Mouse (Mus musculus) megakaryocyte-erythroid progenitor cell, adult 5-6 weeks (primary cell): ENCODE results near the gene Akap8. TPM values are rescaled to one million over a fixed set of nuclear protein-coding genes. Genes with fewer than 3 reads are reported as not detected.

Experiments used
- ATAC-seq: replicated peaks from 2 replicates; pipeline ENCODE4 v1.8.0; 2016; ENCODE audit warnings: mild to moderate bottlenecking, inconsistent platforms; ENCODE audit not compliant: severe bottlenecking, poor library complexity, low FRiP score, low TSS enrichment
- total RNA-seq, 2 experiments: library from RNA; stranded (forward) in 1 of 2; stranded (reverse) in 1 of 2; fragments of 200-1000, 215-1000 nt in 1 of 2; fragments of >200 nt in 1 of 2; fragmentation: Nextera tagmentation in 1 of 2; gene quantifications; 2 replicates each; pipeline ENCODE4 v1.2.3; 2014 to 2017

The Akap8 gene
- total RNA-seq (2014; fragmentation: Nextera tagmentation) (124 and 135 TPM in 2 replicates), total RNA-seq (2017) (208 and 214 TPM in 2 replicates)

DNA sequence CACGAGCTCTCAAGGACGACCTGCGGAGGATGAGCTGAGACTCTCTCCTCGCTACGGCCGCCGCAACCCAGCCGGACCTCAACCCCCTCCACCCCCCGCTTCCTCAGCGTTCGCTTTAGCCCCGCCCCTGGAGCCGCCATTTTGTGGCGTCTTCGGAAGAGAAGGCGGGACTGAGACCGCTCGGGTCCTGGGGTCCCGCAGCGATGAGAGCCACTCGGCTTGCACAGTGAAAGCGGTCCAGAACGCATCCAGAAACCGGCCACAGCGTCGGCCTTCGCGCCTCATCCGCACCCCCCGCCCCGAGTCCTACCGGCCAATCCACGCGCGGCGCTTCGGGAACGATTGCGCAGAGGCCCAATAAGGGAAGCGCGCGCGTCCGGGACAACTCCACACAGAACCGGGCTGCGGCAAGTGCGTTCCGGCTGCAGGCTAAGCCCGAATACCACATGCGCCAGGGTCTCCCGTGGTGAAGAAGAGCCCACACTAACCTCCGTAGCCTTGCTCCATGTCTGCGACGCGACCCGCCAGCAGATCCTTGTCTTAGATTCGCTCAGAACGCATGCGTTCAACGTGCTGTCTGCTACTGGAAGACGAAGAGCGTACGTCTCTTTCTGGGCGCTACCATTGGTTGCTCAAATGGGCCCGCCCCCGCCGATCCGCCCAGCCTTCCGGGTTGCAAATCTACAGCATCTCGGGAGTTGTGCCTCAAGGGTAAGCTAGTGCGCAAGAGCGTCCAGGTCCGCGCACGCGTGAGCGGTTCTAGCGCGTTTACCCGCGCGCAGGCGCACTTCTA, at the start of gene Akap8:
Gene Akap8 (minus strand): TSS at position 642 of the 793 bp plus-strand sequence.
- peak; percentile 92 for ATAC-seq

DNA sequence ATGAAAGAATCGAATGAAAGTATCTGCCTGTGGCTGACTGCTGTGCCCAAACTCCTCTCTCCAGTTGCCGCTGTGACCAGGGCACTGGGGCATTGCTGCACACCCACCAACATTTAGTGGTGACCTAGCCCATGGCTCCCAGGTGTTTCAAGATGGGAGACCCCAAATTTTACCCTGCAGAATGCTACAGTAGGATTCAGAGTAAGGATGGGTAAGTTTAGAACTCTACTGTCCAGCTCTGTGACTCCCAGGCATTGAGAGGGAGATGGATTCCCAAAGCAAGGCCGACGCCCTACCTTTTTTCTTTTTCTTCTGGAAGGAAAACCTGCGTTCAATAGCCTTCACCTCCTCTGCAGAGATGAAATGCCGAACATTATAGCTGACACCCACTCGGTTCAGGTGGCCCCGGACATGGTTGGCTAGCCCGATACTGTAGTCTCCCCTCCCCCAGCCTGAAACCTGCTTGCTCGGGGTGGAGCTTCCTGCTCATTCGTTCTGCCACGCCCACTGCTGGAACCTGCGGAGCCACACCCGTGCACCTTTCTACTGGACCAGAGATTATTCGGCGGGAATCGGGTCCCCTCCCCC, 48.0 kb upstream of the Akap8 start:
- 0 out of 2 replicates have a peak, but pooled peaks have one; percentile 36 for ATAC-seq

DNA sequence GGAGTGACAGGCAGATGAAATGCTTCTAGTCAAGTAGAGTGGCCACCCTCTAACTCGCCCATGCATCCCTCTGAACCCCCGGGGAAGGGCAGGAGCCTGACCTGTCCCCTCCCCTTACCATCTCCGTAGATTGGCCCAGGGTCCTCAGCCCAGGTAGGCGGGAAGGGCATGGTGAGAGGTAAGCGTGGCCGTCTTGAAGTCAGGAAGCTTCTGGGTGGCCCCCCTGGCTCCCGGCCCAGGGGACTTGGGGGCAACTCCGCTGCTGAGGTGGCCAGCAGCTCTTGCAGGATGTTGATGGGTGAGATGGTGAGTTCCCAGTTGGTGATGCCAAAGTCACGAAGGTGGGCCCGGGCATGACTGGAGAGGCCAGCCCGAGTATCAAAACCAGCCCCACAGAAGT, 46.7 kb upstream of the Akap8 start:
- no peak for ATAC-seq

- ATAC-seq: peak; percentile 74
Observed at GRCm38 (mm10) chr17:32365296-32365695, 44.3 kb upstream of the Akap8 start.

DNA sequence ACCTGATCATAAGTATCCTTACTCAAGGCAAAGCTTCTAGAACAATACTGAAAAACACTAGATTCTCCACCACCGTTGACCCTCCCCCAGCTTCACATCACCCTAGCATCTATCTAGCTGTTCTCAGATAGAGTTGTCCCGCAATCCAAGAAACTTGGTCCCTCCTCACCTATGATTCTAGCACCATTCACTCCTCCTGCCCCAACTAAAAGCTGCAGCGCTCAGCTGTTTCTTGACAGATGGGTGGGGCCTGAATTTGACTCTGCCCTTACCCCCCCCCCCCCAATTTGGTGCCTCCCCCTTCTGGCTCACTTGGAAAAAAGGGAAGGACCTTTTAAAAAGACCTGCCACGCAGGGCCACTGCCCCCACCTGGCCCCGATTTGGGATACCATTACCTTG, 43.8 kb upstream of the Akap8 start:
- no peak for ATAC-seq

DNA sequence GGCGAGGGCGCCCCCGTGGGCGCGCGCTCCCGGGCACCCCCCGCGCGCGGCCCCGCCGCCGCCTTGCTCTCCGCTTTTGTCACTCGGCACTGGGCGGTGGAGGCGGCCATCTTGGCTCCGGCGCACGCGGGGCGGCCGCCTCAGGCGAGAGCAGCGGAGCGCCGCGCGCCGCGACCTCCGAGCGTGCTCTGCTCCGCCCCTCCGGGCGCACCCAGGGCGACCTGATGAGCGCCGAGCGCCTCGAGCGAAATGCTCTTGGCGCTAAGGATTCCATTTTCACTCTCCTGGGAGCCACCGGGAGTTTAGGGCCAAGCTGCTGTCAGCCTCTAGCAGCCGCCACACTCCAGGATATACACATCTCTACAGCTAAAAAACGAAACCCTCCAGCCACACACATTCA, 43.3 kb upstream of the Akap8 start:
- peak; percentile 63 for ATAC-seq

DNA sequence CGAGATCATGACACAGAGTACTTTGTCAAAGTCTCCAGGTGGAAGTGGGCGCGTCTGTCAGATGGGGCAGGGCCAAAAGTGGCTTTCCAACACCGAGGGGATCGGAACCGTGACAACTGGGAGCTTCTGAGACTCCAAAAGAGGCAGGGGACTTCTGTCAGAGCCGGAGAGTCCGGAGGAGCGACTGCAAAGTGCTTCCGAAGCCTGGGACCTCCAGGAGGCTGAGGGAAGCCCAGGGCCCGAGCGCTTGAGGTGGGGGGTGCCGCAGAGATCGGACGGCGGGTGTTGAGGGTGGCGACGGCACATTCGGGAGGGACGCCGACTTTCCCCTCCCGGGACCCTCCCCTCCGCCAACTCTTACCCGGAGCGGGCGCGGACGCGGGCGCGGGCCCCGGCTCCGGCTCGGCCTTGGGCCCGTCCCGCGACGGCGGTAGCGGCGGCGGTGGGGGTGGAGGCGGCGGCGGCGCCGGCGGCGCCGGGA, 42.8 kb upstream of the Akap8 start:
- ATAC-seq: no peak; the same call in 1 of the 2 replicates

- no peak for ATAC-seq
Observed at GRCm38 (mm10) chr17:32362686-32363085, 41.6 kb upstream of the Akap8 start.

DNA sequence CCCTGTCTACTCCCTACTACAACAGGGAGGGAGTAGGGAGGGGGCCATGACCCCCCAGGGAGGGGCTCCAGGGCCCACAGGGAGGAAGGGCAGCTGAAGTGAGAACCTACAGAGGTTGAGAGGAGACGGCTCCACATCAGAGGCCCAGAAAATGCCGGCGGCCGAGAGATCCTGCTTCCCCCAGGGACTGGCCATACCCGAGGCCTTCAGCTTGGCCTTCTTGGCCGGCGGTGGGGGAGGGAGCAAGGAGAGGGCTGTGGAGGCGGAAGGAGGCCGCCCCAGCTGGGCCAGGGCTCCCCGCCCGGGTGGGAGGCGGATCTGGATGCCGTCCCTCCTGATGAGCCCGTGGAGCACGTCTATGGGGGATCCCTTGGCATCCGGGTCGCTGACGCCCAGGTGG, 38.9 kb upstream of the Akap8 start:
- no peak for ATAC-seq

DNA sequence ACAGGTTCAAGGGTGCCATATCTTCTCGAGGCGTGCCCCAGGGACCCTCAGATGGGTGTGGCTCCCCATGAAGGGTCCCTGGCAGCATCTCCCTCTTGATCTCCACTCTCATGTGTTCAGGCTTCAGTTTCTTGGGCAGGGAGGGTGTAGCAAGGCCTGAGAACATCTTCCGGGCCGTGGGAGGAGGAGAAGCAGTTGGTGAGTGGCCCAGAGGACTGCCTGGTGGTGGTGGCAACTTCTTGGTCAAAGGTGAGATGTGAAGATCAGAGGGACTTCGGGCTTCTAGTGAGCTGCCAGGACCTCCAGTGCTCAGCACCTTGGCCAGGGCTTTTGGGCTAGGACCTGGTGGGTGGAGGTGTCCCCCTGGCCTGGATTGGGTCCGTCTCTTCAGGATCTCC, 37.9 kb upstream of the Akap8 start:
- no peak for ATAC-seq

DNA sequence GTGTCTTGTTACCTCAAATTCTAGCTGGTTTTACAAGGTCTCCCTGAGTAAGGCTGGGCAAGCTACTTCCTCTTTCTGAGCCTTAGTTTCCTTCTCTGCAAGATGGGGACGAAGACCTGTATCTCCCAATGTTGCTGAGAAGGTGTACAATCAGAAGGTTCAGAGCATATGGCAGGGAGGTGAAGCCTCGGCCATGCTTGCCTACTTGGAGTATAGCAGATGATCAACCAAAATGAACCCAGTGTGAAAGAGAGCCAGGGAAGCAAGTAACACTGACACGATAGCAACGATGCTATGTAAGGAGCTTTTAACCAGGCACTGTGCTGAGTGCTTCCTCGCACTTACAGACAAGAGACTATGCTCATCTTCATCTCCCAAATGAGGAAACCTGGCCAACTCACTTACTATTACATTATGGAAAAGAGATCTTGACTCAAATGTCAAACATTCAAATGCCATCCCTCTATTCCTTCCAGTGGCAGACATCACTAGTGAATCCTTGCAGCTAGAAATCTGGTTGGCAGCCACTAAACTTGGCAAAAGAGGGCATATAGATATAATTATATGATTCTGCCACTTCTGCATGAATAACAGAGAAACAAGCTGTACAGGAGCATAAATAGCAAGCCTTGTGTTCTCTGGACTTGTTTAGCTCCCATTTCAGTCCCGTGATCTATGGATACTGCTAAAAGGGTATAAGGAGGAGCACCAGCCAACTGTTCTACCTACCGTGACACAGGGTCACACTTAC, 37.3 kb upstream of the Akap8 start:
- no peak for ATAC-seq

DNA sequence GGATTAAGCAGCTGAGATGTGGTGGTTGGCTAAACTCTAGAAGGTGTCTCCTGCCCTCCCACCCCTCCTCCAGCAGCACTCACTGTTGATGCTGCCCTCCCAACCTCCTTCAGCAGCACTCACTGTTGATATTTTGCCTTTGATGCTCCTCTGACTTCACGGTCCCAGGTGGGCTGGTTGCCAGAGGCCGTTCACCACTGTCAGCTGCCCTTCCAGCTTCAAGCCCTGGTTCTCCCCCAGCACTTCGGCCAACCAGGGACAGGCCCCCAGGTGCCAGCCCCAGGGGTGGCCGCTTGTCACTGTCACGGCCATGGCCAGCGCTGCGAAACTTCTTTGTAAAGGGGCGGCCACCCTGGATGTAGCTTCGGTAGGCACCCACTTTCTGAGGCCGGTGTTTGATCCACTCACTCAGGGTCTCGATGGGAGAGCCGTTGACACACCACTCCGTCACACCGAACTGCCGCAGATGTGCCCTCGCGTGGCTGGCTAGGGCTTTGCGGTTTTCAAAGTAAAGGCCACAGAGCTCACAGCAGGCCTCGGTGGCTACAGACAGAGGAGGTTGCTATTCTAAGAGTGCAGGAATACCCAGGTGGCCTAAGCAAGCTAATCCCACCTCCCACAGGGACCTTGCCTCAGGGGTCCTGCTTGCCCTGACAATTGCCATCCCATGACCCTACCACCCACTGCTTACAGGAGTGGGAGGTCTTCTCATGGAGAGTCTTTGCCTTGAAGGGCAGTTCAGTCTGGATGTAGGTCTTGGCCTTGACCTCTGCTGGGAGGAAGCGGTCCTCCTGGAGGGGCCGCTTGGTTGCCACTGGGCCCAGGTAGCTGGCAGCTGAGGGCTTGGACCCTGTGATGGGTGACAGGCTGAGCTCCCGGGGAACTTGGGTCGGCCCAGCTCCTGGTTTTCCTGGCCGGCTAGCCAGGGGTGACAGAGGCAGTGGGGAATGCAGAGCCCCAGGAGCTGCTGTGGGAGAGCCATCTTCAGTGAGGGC, 36.0 kb upstream of the Akap8 start:
- ATAC-seq: no peak

- ATAC-seq: no peak
Observed at GRCm38 (mm10) chr17:32356281-32356680, 35.2 kb upstream of the Akap8 start.

- ATAC-seq: no peak
Observed at GRCm38 (mm10) chr17:32355031-32355430, 34.0 kb upstream of the Akap8 start.

DNA sequence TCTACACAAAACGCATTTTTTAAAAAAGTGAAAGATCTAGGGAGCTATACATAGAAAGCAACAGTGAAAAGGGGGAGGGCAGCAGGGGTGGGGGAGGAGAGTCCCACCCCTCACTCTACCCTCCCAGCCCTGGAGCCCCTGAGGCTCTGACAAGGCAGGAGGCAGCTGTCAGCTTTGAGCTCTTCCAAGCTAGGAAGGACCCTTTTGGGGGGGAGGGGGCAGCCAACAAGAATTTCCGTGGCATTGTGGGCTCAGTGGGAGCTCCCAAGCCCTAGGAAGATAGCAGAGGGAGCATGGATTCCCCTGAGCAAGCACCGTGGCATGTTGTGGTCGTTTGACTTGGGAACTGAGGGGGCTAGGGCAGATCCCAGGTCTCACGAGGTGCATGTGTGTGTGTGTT, 33.2 kb upstream of the Akap8 start:
- ATAC-seq: no peak

- ATAC-seq: no peak
Observed at GRCm38 (mm10) chr17:32353696-32354095, 32.7 kb upstream of the Akap8 start.

GRCm38 (mm10) chr17:32351726-32352125, 30.7 kb upstream of the Akap8 start:
- no peak for ATAC-seq

DNA sequence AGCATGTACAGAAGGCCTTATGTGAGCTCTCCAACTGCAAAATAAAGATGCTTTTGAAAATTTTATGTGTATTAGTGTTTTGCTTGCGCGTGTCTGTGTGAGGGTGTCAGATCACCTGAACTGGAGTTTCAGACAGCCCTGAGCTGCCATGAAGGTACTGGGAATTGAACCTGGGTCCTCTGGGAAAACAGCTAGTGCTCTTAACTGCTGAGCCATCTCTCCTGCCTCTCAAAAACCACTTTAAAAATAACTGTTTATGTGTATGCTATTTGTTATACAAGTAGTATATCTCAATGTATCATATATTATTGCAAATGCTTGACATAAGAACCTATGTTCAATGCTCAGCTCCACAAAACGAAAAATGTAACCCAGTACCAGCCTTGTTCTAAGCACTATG, 30.2 kb upstream of the Akap8 start:
- no peak for ATAC-seq

- ATAC-seq: peak; percentile 90
Observed at GRCm38 (mm10) chr17:32350382-32350983, 29.4 kb upstream of the Akap8 start, which contains the start of gene Akap8l. TSS of gene Akap8l (minus strand) at chr17:32350607.
